ENCODE assay signal across 21 mouse cellular contexts in genomic region chr11:108476226-108476625, GRCm38 (mm10). TPM values are rescaled to one million over a fixed set of nuclear protein-coding genes. Genes with fewer than 3 reads are reported as not detected.
A peak's percentile ranks its signal among the peaks of the same experiment; 100 is the strongest.
DNase-seq lines count a peak whose midpoint lies in the region; TF ChIP-seq lines count a peak whose summit lies in the region.
"Had no signal": no experiment of that assay in that cellular context is flagged by ENCODE, and none has a peak within 500 bp of the region (broad histone marks: within the 10 kb centered on the region; RNA-seq: fewer than 3 reads in every experiment).

No protein-coding gene starts in this region.

- no peak for DNase-seq in layer of hippocampus, adult 2 months (ENCODE audit: low spot score in 2 of 2)
- DNase-seq in layer of hippocampus, adult 9-11 months: no peak
- DNase-seq in kidney, adult 9 months: peak; percentile 19
- DNase-seq in kidney, postnatal 10 days: peak; percentile 51
- DNase-seq in lung, postnatal 25 days (ENCODE audit: low spot score): peak; percentile 10
- DNase-seq in embryo, embryonic 10.5 days (ENCODE audit: low spot score): no peak
- no peak for DNase-seq in adipocyte (ENCODE audit: low spot score)
- DNase-seq: B cell, adult 2 months; cerebellum, adult 8-10 months; gastrocnemius, postnatal 25 days; right cerebral cortex, adult 18-20 months; spleen, adult 18-20 months; thymus, postnatal 14 days had no signal

- peak overlapping the region; percentile 8; the same call in 1 of the 2 replicates for H3K27ac ChIP-seq in layer of hippocampus, adult 2 months
- H3K27ac ChIP-seq: embryonic facial prominence, embryonic 13.5 days; forebrain, embryonic 10.5 days; forebrain, embryonic 15.5 days; liver, embryonic 15.5 days; midbrain, embryonic 12.5 days; neural tube, embryonic 12.5 days had no signal

- TF ChIP-seq CTCF in layer of hippocampus, adult 2 months (conservative IDR thresholded peaks at IDR 0.05): no peak

- no peak overlapping the region for H3K4me3 ChIP-seq in layer of hippocampus, adult 2 months
- H3K4me3 ChIP-seq: embryonic facial prominence, embryonic 13.5 days; forebrain, embryonic 10.5 days; forebrain, embryonic 15.5 days; liver, embryonic 15.5 days; megakaryocyte, embryonic 14.5 days; midbrain, embryonic 12.5 days; myocyte; neural tube, embryonic 12.5 days had no signal

RNA-seq across cellular contexts. Expression of gene Cep112, which starts 51.2 kb away (rescaled TPM):
- total RNA-seq in layer of hippocampus, adult 2 months (2021): 10 to 100 TPM; 21.0 to 23.1 TPM

Comparison
In these comparisons a context has a peak if more than half of its experiments do, and no peak if none do; other contexts are left out.
1. DNase-seq: peak in kidney, adult 9 months (single experiment), kidney, postnatal 10 days (single experiment) and lung, postnatal 25 days (single experiment); none in layer of hippocampus, adult 2 months (0 of 2), layer of hippocampus, adult 9-11 months (single experiment), embryo, embryonic 10.5 days (single experiment) and adipocyte (single experiment).